Mouse (Mus musculus) myocyte (in vitro differentiated cells): ENCODE measurements around the gene St6galnac3.

Source experiments
- CEBPB ChIP-seq: IDR thresholded peaks from 2 replicates; pipeline ENCODE4 v1.6.1; 2011; ENCODE audit warnings: mild to moderate bottlenecking, moderate library complexity; ENCODE audit not compliant: poor library complexity, insufficient read depth, severe bottlenecking
- E2F4 ChIP-seq: IDR thresholded peaks from one replicate; pipeline ENCODE4 v1.6.1; 2011; ENCODE audit warnings: mild to moderate bottlenecking, control low read depth, moderate library complexity; ENCODE audit not compliant: insufficient read depth
- MAX ChIP-seq: IDR thresholded peaks from one replicate; pipeline ENCODE4 v1.6.1; 2011; ENCODE audit warnings: low read depth, mild to moderate bottlenecking, control low read depth
- MYOD1 ChIP-seq, 3 experiments: IDR thresholded peaks; one replicate each; pipeline ENCODE4 v1.6.1; 2011; ENCODE audit warnings: control low read depth in 2 of 3, low read depth in 2 of 3, mild to moderate bottlenecking in 2 of 3, moderate library complexity in 1 of 3; ENCODE audit not compliant: insufficient read length in 2 of 3, control insufficient read depth in 1 of 3
- MYOG ChIP-seq, 3 experiments: IDR thresholded peaks; one replicate each; pipeline ENCODE4 v1.6.1; 2011; ENCODE audit warnings: control low read depth in 2 of 3, low read depth in 2 of 3, mild to moderate bottlenecking in 2 of 3; ENCODE audit not compliant: insufficient read length in 2 of 3, control insufficient read depth in 1 of 3, insufficient read depth in 1 of 3
- POLR2A ChIP-seq: IDR thresholded peaks from one replicate; pipeline ENCODE4 v1.6.1; 2011; ENCODE audit warnings: low read depth, mild to moderate bottlenecking, control low read depth, moderate library complexity; ENCODE audit not compliant: insufficient read length
- POLR2AphosphoS2 ChIP-seq: IDR thresholded peaks from one replicate; pipeline ENCODE4 v1.6.1; 2011; ENCODE audit warnings: low read depth, control low read depth; ENCODE audit not compliant: insufficient read length
- SRF ChIP-seq: IDR thresholded peaks from one replicate; pipeline ENCODE4 v1.6.1; 2011; ENCODE audit warnings: low read depth; ENCODE audit not compliant: control insufficient read depth, insufficient read length
- TCF12 ChIP-seq: IDR thresholded peaks from one replicate; pipeline ENCODE4 v1.6.1; 2011; ENCODE audit warnings: mild to moderate bottlenecking, control low read depth; ENCODE audit not compliant: poor library complexity, insufficient read depth, severe bottlenecking
- USF1 ChIP-seq: IDR thresholded peaks from one replicate; pipeline ENCODE4 v1.6.1; 2011; ENCODE audit warnings: low read depth, mild to moderate bottlenecking, control low read depth, moderate library complexity

GRCm38 (mm10) chr3:153637336-153637735 lies 87.6 kb downstream of the St6galnac3 start:
- TF ChIP-seq POLR2A, result no peak
- TF ChIP-seq TCF12, result no peak
- TF ChIP-seq MAX, result no peak
- no peak for TF ChIP-seq E2F4
- TF ChIP-seq USF1, result no peak
- no peak for TF ChIP-seq MYOD1 (IDR thresholded peaks at IDR 0.05; ENCODE audit: control insufficient read depth in 1 of 3, insufficient read length in 2 of 3, low read depth in 2 of 3)
- no peak for TF ChIP-seq MYOG (IDR thresholded peaks at IDR 0.05; ENCODE audit: control insufficient read depth in 1 of 3, insufficient read depth in 1 of 3, insufficient read length in 2 of 3, low read depth in 2 of 3)
- no peak for TF ChIP-seq SRF
- TF ChIP-seq CEBPB, result no peak
- no peak for TF ChIP-seq POLR2AphosphoS2
